Mouse (Mus musculus) ovary, adult 18-20 months (tissue): ENCODE measurements around the gene Gpr62.
"Not testable (repeated sequence)": the region's sequence is repeated elsewhere in the genome, so short reads cannot be mapped to it uniquely, and the experiment has no call there.

Experiments
- DNase-seq: peaks from one replicate; pipeline ENCODE4 v3.0.0; 2022; ENCODE audit warnings: low spot score, mixed read lengths

Gpr62 gene

DNA sequence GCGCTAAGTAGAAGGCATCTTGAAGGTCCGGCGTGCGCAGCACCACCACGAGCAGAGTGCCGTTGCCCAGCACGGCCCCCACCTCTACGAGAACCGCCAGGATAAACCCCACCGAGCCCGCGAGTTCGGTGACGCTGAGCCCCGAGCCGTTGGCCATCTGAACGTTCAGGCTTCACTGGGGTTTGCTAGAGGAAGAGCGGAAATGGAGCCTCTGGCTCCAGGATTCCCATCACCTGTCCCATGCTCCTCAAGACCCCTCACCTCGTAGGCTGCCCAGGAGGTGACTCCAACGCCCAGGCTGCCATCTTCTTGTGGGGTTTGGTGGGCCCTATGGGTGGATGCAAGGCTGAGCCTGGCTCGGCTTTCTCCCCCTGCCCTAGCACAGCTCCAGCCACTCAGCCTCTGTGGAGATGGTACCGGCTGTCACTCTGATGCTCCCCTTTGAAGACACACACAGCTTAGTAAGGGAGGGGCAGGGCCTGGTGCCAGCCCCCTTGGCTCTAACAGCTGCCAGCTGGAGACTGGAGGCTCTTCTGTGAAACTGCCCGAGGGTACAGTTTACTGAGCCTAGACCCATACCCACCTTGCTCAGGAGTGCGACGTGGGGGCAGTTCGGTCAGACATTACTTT, at the start of gene Gpr62:
Gene Gpr62 (minus strand): TSS at position 368 of the 630 bp plus-strand sequence.
- DNase-seq: no peak

DNA sequence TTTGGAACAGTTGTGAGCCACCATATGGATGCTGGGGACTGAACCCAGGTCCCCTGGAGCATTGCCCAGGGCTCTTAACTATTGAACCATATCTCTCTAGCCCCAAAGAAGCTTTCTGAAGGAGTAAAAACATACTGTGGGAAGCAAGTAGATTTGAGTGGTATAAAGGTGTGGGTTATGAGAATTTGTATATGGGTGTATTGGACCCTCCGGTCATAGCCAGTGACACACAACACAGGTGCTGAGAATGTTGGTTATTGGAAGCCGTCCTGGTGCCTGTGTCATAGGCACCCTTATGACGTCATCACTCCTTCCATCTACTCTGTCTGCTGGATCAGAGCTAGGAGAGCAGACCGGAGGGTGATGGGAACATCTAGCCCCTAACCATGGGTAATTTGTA, 48.5 kb upstream of the Gpr62 start, which contains the start of gene Iqcf5:
Gene Iqcf5 (plus strand): TSS at position 301 of the 400 bp plus-strand sequence.
- no peak for DNase-seq

DNA sequence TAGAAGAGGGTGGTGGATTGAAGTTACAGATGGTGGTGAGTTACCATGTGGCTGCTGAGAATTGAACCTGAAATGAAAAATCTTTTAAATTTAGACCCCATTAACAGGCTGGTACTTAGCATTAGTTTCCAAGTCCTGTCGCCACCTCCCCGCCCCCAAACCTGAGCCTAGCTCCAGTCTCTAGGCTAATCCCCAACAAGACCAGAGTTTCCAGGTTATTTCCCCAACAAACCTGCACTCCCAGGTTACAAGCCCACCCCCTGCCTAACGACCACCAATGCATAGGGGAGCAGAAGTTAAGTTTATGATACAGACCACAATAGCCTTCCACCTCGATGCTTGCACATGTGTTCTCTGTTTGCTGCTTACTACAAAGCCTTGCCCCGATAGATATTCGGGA, 47.8 kb upstream of the Gpr62 start:
- DNase-seq: no peak

DNA sequence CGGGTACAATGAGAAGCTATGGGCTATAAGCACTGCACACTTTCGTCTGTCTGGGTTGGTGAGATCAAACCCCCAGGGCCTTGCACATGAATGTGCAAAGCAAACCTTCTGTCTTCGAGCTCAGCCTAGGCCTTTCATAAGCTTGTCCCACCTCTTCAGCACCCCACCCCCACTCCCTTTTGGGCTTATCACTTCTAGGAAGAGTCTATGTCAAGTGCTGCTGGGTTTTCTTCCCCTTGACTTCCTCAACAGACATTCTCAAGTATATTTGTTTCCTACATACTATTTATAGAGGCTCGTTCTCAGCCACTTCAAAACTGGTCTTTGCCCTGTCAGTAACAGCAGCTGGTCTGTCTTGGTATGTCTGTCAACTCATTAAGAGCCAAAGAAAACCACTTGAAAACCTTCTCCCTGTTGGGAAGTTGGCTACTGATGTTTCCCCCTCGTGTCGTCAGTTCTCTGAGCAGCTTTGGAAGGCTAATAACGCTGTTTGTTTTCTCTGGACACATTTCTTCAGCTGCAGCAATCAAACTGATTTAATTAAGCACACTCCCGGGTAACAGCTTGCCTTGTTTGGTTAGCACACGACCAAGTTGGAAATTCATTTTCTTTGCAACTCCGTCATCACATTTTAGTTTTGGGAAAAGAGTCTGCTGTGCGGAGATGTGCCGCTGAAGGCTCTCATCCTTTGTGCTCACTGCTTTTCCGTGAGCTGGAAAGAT, 47.2 kb upstream of the Gpr62 start:
- no peak for DNase-seq

DNA sequence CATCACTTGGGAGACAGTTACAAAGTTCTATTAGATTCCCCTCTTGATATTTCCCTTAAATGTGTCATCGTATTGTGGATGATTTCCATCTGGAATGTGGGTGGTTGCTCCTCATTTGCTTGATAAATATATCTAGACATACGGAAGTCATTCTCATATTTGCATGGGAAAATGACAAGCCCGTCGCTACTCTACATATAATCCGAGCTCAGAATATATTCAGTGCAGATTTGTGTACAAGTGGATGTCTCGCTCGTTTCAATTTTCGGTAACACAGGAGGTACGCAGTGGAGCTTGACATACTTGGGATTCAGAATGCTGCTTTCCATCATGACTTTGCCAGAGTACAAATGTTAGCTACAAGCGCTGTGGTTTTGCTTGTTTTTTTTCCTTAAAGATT, 43.6 kb upstream of the Gpr62 start:
- DNase-seq: no peak

DNA sequence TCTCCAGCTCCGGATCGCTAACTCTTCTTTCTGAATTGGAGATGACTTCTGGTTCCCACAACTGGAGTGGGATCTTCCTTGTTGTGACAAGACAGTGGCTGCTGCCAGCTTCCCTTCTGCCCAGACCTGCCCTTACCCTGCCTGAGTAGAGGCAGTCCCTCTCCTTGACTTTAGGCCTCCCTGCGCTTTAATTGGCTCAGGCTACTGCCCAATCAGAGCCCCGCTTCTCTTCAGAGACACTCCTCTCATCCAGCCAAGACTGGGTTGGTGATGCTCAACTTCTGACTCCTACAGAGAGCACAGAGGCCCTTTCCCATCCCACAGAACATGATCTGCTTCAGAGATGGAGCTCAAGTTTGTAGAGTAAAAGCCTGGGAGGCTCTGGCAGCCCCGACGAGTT, 38.5 kb upstream of the Gpr62 start:
- no peak for DNase-seq

DNA sequence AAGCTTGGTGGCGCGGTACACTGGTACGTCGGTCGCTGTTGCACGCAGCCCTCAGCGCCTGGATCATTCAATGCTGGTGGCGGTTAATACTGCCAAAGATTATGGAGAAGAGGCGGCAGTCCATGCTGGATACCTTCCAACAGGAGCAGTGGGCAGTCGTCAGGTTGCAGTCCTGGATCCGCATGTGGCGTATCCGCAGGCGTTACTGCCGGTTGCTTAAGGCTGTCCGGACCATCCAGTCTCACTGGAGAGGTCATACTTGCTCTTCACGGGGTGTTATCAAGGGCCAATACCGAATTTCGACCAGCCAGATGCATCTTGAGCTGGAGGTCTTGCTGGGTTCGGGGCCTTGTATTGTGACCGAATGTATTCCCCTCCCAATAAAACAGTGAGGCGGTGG, 36.1 kb upstream of the Gpr62 start:
- no peak for DNase-seq

DNA sequence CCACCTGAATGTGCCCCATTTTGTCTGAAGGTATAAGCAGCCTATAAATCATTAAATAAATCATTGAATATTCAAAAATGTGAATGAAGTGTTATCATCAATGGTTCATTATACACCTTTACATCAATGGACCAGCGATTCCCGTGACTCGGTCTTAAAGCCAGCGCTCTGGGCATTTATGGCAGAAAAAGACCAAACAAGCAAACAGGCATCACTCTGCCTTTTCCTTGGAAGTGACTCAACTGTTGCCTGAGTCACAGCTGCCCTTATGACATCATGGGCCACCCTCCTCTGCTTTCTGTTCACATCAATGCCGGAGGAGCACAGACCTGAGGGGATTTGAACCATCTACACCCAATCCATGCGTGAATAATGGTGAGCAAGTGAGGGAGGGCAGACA, 33.9 kb upstream of the Gpr62 start, which contains the start of gene Iqcf1:
Gene Iqcf1 (plus strand): TSS at position 301 of the 400 bp plus-strand sequence.
- DNase-seq: no peak

DNA sequence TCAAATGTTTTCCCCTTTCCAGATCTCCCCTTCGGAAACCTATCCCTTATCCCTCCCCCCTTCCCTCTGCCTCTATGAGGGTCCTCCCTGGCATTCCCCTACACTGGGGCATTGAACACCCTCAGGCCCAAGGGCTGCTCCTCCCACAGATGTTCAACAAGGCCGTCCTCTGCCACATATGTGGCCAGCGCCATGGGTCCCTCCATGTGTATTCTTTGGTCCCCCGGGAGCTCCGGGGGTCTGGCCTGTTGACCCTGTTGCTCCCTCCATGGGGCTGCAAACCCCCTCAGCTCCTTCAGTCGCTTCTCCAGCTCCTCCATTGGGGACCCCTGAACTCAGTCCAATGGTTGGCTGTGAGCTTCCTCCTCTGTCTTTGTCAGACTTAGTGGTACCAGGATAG, 21.9 kb upstream of the Gpr62 start:
- not testable (repeated sequence) for DNase-seq

DNA sequence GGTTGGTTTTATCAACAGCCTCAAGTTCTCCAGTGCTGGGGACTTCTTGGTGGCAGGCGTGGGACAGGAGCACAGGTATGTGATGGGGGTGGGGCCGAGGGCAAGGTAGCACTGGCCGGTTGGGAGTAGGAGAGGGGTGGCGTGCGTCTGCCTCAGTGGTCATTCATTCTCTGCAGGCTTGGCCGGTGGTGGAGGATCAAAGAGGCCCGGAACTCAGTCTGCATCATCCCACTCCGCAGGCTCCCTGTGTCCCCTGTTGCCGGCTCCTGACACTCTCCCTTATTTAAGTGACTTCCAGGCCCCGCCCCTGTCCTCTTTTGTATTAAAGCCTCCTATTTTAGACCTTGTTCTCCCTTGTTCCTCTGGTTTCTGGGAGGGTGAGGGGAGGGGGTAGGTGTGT, 19.3 kb upstream of the Gpr62 start:
- DNase-seq: no peak

DNA sequence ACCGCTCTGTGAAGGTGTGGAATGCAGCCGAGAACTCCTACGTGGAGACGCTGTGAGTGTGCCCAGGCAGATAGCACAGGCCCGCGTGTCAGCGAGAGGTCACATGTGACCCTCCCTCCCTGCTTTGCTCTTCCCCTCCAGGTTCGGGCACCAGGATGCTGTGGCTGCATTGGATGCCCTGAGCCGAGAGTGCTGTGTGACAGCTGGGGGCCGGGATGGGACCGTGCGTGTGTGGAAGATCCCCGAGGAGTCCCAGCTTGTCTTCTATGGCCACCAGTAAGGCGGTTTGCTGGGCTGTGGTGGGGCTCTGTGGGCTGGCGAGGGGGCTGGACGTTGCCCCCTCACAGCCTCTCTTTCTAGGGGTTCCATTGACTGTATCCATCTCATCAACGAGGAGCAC, 17.9 kb upstream of the Gpr62 start:
- no peak for DNase-seq

DNA sequence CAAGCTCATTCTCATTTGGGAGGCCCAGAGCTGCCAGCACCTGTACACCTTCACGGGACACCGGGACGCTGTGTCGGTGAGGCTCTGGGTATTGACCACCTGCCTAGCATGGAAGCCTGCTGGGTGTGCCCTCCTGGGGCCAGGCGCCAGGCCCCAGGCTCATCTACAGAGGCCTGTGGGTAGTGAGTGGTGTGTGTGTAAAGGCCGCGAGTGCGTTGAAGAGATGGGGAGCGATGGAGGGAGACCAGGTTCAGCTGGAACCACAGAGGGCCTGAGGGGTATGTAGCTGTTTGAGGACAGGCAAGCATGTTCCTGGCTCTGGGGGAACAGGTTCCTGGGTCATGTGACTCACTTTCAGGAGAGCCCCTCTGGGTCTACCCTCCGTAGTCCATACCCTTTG, 17.4 kb upstream of the Gpr62 start:
- no peak for DNase-seq

DNA sequence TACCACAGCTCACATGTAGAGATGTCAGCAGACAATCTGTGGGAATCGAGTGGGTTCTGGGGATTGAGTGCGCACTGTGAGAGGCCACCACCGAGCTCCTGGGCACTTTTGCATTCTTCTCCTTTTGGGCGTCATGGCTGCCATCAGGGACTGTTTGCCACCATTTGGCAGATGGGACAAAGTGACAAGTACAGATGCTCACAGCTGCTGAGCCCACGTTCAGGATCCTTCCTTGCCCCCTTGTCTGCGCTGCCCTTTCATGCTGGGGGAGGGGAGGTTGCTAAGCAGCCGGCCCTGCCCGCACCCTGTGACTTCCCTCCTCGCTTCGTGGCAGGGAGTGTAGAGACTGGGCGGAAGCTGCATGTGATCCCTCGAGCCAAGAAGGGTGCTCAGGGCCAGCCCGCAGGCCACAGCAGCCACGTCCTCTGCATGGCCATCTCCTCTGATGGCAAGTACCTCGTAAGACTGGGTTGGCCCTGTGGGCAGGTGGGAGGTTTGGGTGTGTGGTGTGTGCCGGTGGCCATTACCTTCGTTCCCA, 16.9 kb upstream of the Gpr62 start:
- no peak for DNase-seq

DNA sequence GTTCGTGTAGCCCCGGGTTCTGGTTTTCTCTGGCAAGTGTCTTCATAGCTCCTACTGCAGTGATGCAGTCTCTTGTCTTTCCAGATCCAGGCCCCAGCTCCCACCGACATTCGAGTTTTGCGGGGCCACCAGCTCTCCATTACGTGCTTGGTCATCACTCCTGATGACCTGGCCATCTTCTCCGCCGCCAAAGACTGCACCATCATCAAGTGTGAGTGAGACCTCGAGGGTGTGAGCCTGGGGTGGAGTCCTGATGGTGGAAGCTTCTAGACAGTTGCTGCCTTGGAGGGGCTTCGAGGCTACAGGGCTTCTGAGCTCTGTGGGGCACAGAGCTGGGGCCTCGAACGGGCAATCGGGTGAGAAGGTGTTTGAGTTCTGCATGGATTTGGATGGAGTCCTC, 15.9 kb upstream of the Gpr62 start:
- no peak for DNase-seq

DNA sequence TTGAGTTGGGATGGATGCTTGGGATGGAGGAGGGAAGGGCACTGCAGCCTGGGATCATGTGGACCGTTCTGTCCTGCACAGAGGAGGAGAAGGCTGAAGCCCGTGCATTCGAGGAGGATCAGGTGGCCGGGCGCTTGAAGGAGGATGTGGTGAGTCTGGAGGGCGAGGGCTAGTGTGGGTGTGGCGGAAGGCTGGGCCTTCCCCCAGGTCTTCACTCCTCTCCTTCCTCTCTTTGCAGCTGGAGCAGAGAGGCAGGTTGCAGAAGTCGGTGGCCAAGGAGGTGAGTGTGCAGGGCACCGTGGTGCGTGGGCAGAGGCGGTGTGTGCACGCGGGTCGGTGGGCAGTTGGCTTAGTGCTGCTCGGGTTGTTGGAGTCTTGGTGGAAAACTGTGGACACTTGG, 15.3 kb upstream of the Gpr62 start:
- DNase-seq: no peak

DNA sequence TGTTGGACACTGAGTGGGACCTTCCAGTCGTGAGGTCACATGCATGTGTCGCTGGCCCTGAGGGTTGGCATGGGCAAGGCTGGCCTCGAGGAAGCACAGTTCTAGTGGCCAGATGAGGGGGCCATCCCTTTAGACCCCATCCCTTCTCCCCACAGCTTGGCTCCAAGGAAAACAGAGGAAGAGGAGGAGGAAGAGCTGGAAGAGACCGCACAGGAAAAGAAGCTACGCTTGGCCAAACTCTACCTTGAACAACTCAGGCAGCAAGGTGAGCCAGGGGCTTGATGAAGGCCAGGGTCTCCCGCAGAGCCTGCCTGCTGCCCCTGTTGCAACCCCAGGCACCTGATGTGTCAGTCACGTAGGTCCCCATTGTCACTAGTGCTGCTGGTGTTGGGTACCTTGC, 14.8 kb upstream of the Gpr62 start:
- no peak for DNase-seq

DNA sequence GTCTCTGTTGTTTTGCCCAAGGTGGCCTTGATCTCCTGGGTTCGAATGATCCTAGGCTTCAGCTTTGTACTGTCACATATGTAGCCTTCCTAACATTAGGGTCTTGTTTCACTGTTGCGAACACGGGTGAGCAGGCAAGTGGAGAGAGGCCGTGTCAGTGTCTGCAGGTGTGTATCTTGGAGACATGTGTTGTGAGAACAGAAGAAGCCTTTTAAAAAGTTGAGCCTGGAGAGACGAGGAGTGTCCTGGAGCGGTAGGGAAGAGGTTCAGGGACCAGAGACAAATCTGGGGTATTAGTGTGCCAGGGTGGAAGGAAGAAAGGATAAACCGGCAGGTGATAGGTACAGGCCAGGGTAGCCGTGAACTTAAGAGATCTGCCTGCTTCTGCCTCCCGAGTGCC, 12.4 kb upstream of the Gpr62 start:
- DNase-seq: no peak

DNA sequence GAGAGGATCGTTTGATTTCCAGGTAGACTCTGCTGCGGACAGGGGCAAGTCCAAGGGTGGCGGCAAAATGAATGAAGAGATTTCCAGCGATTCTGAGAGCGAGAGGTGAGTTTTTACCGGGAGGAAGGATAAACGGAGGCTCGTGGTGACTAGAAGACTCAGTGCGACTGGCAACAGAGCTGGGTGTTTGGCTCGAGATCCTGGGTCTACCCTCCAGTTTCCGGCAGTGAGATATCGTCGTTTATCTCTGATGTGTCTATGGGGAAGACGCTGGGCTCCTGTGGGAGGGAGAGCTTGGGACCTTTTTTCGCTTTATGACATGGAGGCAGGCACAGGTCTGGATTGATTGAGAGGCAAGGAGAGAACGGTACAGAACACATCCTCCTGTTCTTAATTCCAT, 11.9 kb upstream of the Gpr62 start:
- DNase-seq: no peak

DNA sequence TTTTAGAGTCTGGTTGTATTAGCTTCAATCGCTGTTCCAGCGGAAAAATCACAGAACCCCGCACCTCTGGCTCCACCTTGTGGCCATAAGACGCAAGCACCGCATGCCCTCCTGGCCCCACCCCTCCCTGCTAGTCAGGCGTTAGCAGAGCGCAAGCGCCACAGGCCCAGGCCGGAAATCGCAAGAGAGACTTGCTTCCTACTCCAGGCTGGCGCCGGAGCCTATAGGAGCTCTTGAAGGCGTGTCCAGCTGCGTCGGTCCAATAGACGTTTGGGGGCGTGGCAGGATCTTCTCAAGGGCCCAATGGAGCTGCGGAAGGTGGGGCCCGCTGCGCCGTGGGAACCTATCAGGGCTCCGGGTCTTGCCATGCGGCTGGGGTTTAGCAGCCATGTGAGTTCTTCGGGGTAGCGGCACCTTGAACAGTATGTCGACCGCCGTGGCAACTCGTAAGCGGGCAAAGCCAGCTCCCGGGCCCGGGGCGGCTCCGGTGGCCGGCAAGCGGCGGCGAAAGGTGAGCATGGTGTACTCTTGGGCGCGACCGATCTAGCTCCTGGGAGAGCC, 11.3 kb upstream of the Gpr62 start, which contains the start of gene Parp3:
Gene Parp3 (minus strand): TSS at position 26 of the 561 bp plus-strand sequence.
- DNase-seq: peak; percentile 100

DNA sequence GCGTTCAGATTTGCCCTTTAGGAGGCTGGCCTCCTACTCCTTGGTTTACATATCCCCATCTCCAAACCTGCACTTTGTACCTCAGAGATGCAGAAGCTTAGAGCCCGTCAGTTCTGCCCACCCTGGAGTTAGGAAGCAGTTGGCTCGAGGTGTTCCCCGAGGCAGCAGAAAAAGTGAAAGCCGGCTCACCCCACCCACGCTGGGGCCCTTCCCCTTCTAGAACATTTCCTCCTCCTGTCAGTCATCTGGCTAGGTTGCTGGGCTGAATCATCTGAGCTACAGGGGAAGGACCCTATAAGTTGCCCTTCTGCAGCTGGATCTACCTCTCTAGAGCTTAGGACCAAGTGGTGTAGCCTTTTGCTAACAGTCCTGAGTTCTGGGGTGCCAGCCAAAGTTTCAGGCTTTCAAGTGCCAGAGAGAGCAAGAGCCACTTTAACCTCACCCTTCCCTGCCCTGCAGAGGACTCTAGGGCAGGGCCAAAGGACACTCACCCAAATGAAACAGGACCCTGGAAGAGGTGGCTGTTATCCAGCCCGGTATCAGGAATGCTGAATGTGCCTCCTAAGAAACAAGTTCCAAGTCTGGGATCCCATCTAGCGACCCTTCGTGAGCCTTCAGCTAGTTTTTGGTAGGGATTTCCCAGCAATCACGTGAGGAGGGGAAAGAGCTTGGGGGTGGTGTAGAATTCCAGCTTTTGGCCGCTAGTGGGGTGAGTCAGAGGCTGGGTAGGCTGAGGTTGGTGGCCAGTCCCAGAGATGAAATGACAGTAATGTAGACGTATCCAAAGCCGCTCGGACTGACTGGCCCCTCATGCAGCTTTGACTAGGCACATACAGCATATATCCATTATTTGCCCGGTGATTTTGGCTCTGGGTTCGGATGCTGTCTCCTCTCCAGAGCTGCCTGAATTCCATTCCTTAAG, 10.5 kb upstream of the Gpr62 start:
- DNase-seq: peak; percentile 43

DNA sequence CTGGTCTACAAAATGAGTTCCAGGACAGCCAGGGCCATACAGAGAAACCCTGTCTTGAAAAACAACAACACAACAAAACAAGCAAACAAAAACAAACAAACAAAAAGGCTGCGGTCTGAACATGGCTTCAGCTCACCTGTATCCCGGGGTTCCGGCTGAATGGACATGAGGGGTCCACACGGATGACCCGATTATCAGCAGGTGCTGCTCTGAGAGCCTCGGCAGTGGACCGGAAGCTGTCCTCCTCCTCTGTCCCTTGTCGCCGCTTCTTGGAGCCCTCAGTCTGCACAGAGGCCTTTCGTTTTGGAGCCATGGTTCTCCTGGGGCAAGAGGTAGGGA, 9.9 kb upstream of the Gpr62 start, which contains the start of gene Rrp9:
Gene Rrp9 (plus strand): TSS at position 301 of the 339 bp plus-strand sequence.
- DNase-seq: no peak

DNA sequence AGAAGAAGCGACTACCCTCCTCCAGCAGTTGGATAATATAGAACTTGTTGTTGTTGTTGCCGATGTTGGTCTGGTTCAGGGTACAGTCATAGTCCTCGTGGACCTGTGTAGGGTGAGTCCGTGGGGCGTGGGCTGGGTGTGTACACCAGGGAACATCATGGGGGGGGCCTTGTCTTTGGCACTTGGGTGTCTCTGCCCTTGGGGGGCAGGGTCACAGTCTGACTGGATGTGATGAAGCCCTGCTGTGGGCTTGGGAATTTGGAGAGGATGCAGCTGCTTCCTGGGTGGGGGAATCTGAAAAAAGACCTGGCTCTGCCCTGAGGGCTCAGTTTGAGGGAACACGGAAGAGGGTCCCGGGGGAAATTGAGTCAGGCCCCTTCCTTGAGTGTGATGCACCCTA, 9.3 kb upstream of the Gpr62 start:
- DNase-seq: no peak
